Mouse (Mus musculus): ENCODE measurements around the gene Srsf2.
"Not testable (repeated sequence)": the region's sequence is repeated elsewhere in the genome, so short reads cannot be mapped to it uniquely, and the experiment has no call there.

The Srsf2 gene

GRCm38 (mm10) chr11:116832172-116832685 lies 20.7 kb downstream of the Srsf2 start:
- DNase-seq (ENCODE audit: extremely low spot score, low spot score), result no peak

GRCm38 (mm10) chr11:116827534-116828165 lies 25.2 kb downstream of the Srsf2 start, which contains the start of gene Mxra7:
Gene Mxra7, minus strand, starts transcription at chr11:116828046.
- peak; percentile 85 for DNase-seq (ENCODE audit: extremely low spot score, low spot score)

DNA sequence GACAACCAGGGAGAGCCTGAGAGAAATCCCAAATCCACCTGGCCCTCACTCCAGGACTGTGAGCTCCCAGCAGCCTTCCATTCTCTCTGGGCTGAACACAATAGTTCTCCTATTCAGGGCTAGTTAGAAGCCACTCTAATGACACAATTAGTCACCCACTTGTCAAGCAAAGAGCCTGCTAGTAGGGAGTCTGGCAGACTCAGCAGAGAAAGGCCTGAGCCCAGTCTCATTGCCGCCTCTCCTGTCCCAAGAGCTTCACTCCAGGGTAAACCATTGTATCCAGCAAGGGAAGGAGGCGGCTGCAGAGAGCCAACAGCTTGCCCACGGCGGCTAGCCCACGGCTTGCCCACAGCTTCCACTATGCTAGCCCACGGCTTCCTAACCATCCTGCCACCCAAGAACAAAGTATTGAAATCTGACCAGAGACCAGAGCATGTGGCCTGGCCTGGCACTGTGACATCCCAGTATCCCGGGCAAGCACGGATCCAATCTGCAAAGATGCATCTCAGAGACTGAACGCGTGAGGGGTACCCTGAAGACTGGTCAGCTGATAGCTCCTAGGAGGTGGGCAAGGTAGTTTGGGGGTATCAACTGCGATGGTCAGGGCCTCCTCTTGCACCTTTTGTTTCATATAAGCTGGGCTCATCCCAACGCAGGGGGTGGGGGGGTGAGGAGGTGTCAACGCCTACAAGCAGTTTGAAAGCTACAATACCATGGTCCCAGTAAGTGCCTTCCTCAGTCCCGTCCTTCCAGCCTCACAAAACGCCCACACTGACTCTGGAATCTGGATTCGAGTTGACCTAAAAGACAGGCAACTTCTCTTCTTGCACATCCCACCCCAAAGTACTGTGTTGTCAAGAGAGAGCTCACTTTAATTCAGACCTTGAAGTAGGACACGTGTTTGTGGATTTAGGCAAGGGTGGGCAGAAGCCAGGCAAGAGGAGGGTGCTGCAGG lies 26.1 kb downstream of the Srsf2 start:
- peak; percentile 49 for DNase-seq (ENCODE audit: extremely low spot score, low spot score)

- peak; percentile 23 for DNase-seq (ENCODE audit: extremely low spot score, low spot score)
These were observed 27.7 kb downstream of the Srsf2 start for GRCm38 (mm10) chr11:116825230-116825629.

DNA sequence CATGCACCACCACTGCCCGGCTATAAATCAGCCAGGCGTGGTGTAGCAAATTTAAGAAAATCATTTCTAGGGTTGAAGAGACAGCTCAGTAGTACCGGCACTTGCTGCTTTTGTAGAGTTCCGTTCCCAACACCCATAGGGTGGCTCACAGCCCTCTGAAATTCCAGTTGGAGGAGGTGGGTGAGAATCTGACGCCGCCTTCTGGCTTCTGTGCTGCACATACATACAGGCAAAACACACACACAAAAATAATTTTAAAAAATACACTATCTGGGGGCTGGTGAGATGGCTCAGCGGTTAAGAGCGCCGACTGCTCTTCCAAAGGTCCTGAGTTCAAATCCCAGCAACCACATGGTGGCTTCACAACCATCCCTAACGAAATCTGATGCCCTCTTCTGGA lies 29.0 kb downstream of the Srsf2 start:
- not testable (repeated sequence) for DNase-seq (ENCODE audit: extremely low spot score, low spot score)

- no peak for DNase-seq (ENCODE audit: extremely low spot score, low spot score)
These were observed 29.6 kb downstream of the Srsf2 start for GRCm38 (mm10) chr11:116823255-116823654.

DNA sequence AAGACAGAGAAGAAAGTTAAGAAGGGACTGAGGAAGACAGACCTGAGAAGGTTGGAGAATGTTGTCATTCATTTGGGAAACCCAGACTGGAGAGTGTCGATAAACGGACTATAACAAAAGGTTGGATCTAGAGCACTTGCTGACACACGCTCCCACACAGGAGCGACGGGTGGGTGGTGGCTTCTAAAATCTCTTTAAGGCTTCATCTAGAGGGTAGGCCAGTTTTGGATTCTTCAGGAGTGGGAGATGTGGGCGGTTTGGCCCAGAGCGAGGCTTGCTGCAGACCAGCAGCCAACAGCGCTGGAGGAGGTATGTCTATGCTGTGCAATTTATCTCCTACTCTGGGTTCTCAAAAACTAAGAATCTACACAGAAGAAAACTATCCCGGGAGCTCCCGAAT lies 30.3 kb downstream of the Srsf2 start:
- DNase-seq (ENCODE audit: extremely low spot score, low spot score), result no peak

DNA sequence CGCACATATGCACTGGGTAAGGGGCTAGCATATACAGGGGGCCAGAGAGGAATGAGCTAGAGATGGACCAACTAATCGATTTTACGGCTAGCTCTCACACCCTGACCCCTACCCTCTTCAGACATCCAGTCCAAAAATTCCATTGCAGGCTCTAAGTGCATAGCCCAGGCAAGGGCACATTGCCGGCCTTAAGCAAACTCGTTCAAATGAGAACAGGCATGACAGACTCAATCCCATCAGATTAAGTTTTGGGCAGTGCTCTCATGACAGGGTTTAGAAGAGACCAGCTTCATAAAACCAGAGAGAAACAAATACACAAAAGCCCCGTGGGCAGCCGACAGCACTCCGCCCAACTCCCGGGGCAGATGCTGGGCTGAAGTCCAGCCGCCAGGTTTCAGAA lies 30.7 kb downstream of the Srsf2 start:
- no peak for DNase-seq (ENCODE audit: extremely low spot score, low spot score)

GRCm38 (mm10) chr11:116821057-116821940 lies 31.6 kb downstream of the Srsf2 start:
- DNase-seq (ENCODE audit: extremely low spot score, low spot score), result no peak

DNA sequence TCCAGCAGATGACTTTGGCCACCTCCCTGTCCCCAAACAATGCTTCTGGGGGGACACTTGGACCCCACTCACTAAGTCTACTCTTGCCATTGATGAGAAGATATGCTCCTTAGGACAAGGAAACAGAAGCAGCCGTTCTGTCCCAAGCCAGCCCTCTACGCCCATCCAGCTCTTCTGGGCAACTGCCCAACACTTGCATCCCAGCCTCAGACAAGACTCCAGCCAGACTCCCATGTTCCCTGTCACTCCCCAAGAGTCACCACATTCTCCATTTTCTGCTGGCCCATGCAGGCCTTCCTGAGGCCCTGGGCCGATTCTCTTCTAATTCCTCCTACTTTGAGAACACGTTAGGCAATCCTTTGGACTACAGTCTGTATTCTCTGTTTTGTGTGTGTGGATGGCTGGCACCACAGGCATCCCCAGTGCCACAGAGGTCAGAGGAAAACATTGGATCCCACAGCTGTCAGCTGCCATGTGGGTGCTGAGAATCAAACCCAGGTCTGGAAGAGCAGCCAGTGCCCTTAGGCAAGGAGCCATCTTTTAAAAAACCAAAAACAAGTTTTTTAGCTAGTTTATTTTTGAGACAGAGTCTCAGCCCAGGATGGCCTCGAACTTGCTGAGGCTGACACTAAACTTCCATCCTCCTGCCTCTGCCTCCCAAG lies 32.8 kb downstream of the Srsf2 start:
- DNase-seq (ENCODE audit: extremely low spot score, low spot score), result no peak

DNA sequence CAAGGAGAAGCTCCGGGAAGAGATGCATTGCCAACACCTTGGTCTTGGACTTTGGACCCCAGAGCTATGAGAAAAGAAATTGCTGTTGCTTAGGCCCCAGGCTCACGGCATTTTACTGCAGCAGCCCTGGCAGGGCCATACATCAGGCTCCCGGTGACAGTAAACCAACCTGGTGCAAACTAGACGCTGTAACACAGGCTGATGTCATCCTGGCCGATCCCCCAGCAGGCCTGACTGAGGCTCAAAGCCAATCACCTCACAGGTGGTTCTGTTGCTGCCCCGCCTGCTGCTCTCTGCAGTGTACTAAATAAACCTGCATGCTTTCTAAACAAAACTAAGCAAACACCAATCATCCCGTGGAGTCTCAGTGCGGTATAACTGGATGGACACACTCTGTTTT lies 34.2 kb downstream of the Srsf2 start:
- no peak for DNase-seq (ENCODE audit: extremely low spot score, low spot score)

DNA sequence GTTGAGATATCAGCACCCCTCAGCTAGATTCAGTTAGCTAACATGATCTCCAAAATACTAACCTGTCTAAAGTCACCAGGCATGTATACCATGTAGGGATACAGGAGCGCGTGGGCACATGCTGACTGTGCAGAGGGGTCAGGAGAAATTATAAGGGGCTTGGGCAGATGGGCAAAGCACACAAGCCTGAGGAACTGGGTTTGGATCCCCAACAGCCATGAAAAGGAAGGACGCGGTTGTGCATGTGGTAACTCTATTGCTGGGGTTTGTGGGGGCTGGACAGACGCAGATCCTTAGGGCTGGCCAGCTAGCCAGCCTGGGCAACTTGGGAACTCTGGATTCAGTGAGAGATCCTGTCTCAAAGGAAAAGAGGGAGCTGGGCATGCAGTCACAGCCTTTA lies 35.3 kb downstream of the Srsf2 start:
- DNase-seq (ENCODE audit: extremely low spot score, low spot score), result no peak

DNA sequence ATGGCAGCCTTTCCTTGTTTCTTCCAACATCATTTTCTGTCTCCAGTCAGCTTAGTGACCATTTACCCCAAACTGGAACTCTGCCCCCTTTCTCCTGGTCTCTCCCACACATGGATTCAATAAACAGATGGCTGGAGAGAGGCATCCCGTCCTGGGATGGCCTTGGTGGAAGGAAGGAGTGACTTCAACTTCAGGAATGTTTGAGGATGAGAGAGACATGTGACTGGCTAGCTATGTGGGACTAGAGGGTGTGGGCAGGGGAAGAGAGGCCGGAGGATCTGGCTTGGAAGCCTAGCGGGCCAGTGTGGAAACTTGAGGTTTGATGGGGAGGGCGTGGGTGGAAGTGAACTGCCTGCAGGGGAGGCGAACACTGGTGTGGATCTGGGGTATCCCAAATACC lies 36.1 kb downstream of the Srsf2 start:
- DNase-seq (ENCODE audit: extremely low spot score, low spot score), result no peak

- no peak for DNase-seq (ENCODE audit: extremely low spot score, low spot score)
These were observed 37.9 kb downstream of the Srsf2 start for GRCm38 (mm10) chr11:116814884-116815415.

GRCm38 (mm10) chr11:116814076-116814883 lies 38.6 kb downstream of the Srsf2 start:
- peak; percentile 67 for DNase-seq (ENCODE audit: extremely low spot score, low spot score)

DNA sequence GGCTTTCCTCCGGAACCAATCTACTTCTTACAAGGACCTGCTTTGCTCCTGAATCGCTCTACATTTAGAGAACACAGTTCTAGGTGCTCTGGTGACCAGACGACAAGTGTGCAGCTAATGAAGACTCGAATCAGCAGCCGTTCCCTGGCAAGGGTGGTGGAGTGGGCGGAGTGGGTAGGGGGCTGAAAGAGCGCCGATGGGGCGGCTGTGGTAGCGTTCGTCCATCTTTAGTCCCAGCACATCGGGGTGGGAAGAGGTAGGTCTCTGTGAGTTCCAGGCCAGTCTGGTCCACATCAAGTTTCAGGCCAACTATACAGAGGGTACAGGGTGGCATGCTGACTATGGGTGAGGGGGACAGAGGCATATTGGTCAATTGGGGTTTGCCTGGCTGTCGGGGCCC lies 39.3 kb downstream of the Srsf2 start:
- DNase-seq (ENCODE audit: extremely low spot score, low spot score), result no peak

- DNase-seq (ENCODE audit: extremely low spot score, low spot score), result peak; percentile 63
These were observed 39.9 kb downstream of the Srsf2 start for GRCm38 (mm10) chr11:116812793-116813529.

DNA sequence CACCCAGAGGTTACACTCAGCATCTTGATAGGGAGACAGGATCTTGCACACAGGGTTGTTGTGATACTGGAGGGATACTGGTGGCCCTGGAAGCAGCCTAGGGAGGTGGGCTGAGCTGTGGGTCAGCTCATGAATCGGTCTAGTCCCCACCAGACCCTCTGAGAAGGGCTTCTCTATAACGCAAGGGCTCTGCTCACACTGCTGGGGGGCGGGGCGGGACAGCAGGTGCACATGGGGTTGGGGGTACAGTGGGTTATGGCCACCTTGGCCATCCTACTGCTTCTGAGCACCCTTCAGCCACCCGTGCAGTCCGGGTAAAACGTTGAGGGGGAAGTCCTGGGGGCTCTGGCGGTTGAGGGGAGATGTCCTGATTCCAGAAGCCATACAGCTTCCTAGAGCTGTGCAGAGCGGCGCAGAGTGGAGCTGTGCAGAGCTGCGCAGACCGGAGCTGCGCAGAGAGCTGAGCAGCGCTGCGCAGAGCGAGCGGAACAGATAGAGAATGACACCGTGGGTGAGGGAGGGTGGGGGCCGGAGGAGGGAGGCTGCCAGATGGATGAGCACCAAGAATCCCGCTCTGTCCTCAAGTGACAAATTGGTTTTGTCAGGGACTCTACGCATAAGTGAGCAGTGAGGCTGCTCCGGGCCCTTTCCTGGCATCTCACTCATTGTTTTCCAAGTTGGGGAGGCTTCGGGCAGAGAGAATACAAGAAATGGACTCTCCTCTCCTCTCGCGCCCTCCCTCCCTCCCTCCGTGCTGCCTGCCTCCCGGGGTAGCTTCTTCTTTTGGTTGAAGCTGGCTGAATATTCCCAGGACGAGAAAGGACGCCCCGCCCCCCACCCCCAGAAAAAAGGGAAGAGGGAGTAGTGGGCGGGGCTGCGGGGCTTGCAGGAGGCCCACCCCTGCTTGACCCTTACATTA lies 41.7 kb downstream of the Srsf2 start:
- DNase-seq (ENCODE audit: extremely low spot score, low spot score), result peak; percentile 78

All from neural tube, embryonic 10.5 days (tissue).